Mouse (Mus musculus) midbrain, embryonic 10.5 days (tissue): ENCODE measurements around the gene Zfp933. TPM values are rescaled to one million over a fixed set of nuclear protein-coding genes. Genes with fewer than 3 reads are reported as not detected.
A peak's percentile ranks its signal among the peaks of the same experiment; 100 is the strongest.
"Not testable (repeated sequence)": the region's sequence is repeated elsewhere in the genome, so short reads cannot be mapped to it uniquely, and the experiment has no call there.

Experiments used
- DNase-seq: peaks from one replicate; pipeline ENCODE4 v3.0.0-alpha.2; 2017; ENCODE audit warnings: low spot score
- H3K27ac ChIP-seq: fragments of 300-500 bp; sonication (generic); replicated peaks from 2 replicates; pipeline ENCODE4 v1.5.1; 2016; ENCODE audit warnings: mild to moderate bottlenecking
- H3K27me3 ChIP-seq: fragments of 300-500 bp; sonication (generic); 2 replicates; pipeline ENCODE4 v1.6.1; 2016; ENCODE audit warnings: low read depth, mild to moderate bottlenecking; ENCODE audit not compliant: poor library complexity, severe bottlenecking
- H3K36me3 ChIP-seq: fragments of 300-500 bp; sonication (generic); 2 replicates; pipeline ENCODE4 v1.6.1; 2016; ENCODE audit warnings: mild to moderate bottlenecking, moderate library complexity
- H3K4me1 ChIP-seq: fragments of 300-500 bp; sonication (generic); 2 replicates; pipeline ENCODE4 v1.6.1; 2016
- H3K4me3 ChIP-seq: fragments of 300-500 bp; sonication (generic); 2 replicates; pipeline ENCODE4 v1.5.1; 2016; ENCODE audit warnings: mild to moderate bottlenecking, moderate library complexity
- H3K9me3 ChIP-seq: fragments of 300-500 bp; sonication (generic); replicated peaks from 2 replicates; pipeline ENCODE4 v1.6.1; 2016; ENCODE audit warnings: mild to moderate bottlenecking
- WGBS: fragments of 180-500 bp; shearing (Covaris S2); methylation state at CpG from one replicate; pipeline ENCODE4 v1.1.7; 2016; 5-methylcytosine and 5-hydroxymethylcytosine counted together
- polyA plus RNA-seq: library from polyadenylated mRNA; unstranded; fragments of >200 nt; fragmentation: Nextera tagmentation; extraction: Ambion mirVana; gene quantifications from 2 replicates; pipeline ENCODE4 v1.2.1, GENCODE M21; 2016

Zfp933 gene
- polyA plus RNA-seq, 1 experiment from 2014 or later = 5.9 TPM

GRCm38 (mm10) chr4:147839282-147839681 is 8.9 kb downstream of the Zfp933 start:
- H3K27me3 ChIP-seq, H3K4me1 ChIP-seq, H3K4me3 ChIP-seq, DNase-seq, H3K27ac ChIP-seq: not testable (repeated sequence)
- Histone ChIP-seq H3K36me3 (peaks cover 42% of the 10 kb centered on the region), H3K9me3 (peaks cover 41% of the 10 kb centered on the region)
- WGBS = 96% methylated on average over 21 of the region's 26 CpGs

- Histone ChIP-seq H3K9me3 (peaks cover 94% of the 10 kb centered on the region), H3K27ac (no peak overlapping the region), H3K4me1 (no peaks in the 10 kb centered on the region), H3K36me3 (peaks cover 75% of the 10 kb centered on the region), H3K4me3 (no peak overlapping the region), H3K27me3 (no peaks in the 10 kb centered on the region)
- DNase-seq = no peak
- 94% methylated on average over 4 of the region's 4 CpGs for WGBS
These were observed 23.8 kb downstream of the Zfp933 start for GRCm38 (mm10) chr4:147824389-147824788.

- not testable (repeated sequence) for H3K27me3 ChIP-seq, H3K4me1 ChIP-seq, H3K4me3 ChIP-seq, H3K27ac ChIP-seq, DNase-seq
- Histone ChIP-seq H3K36me3 (peaks cover 46% of the 10 kb centered on the region), H3K9me3 (peaks cover 76% of the 10 kb centered on the region)
- WGBS = 93% methylated on average over 3 of the region's 3 CpGs
These were observed 26.8 kb downstream of the Zfp933 start for GRCm38 (mm10) chr4:147821414-147821813.

- not testable (repeated sequence) for H3K4me1 ChIP-seq, H3K27me3 ChIP-seq, DNase-seq, H3K4me3 ChIP-seq, H3K27ac ChIP-seq
- Histone ChIP-seq H3K9me3 (peaks cover 61% of the 10 kb centered on the region), H3K36me3 (peaks cover 29% of the 10 kb centered on the region)
- 83% methylated on average over 7 of the region's 7 CpGs for WGBS
These were observed 28.5 kb downstream of the Zfp933 start for GRCm38 (mm10) chr4:147819659-147820058.

GRCm38 (mm10) chr4:147814592-147815167 is 33.5 kb downstream of the Zfp933 start:
- Histone ChIP-seq H3K27ac (no peak overlapping the region), H3K9me3 (peaks cover 18% of the 10 kb centered on the region), H3K4me3 (no peak overlapping the region), H3K4me1 (no peaks in the 10 kb centered on the region), H3K27me3 (no peaks in the 10 kb centered on the region), H3K36me3 (no peaks in the 10 kb centered on the region)
- no peak for DNase-seq
- WGBS = 86% methylated on average over 2 of the region's 2 CpGs

GRCm38 (mm10) chr4:147813249-147813765 is 34.9 kb downstream of the Zfp933 start:
- Histone ChIP-seq H3K27ac (no peak overlapping the region), H3K4me3 (no peak overlapping the region), H3K4me1 (peaks cover 9% of the 10 kb centered on the region), H3K36me3 (no peaks in the 10 kb centered on the region), H3K9me3 (peaks cover 14% of the 10 kb centered on the region), H3K27me3 (no peaks in the 10 kb centered on the region)
- no peak for DNase-seq
- WGBS = 53% methylated on average over 5 of the region's 5 CpGs

GRCm38 (mm10) chr4:147809966-147810304 is 38.2 kb downstream of the Zfp933 start:
- Histone ChIP-seq H3K36me3 (peaks cover 11% of the 10 kb centered on the region; the same call in 1 of the 2 replicates), H3K4me3 (peak overlapping the region; percentile 62), H3K27ac (peak overlapping the region; percentile 79; the same call in 1 of the 2 replicates)
- 44% methylated on average over 2 of the region's 2 CpGs for WGBS
- H3K4me1 ChIP-seq, H3K27me3 ChIP-seq, DNase-seq, H3K9me3 ChIP-seq: not testable (repeated sequence)

GRCm38 (mm10) chr4:147809292-147809965 is 38.7 kb downstream of the Zfp933 start, which contains the start of gene Zfp984:
Gene Zfp984, minus strand, starts transcription at chr4:147809788.
- H3K4me3 ChIP-seq = peak within 1 kb of the TSS; percentile 62
- DNase-seq = peak; percentile 55
- H3K27ac ChIP-seq = peak within 1 kb of the TSS; percentile 79
- peaks cover 15% of the 10 kb centered on the region for H3K36me3 ChIP-seq
- 16% methylated on average over 15 of the region's 15 CpGs for WGBS
- not testable (repeated sequence) for H3K27me3 ChIP-seq, H3K4me1 ChIP-seq
- H3K9me3 ChIP-seq = peaks cover 12% of the 10 kb centered on the region

GRCm38 (mm10) chr4:147808483-147808882 is 39.7 kb downstream of the Zfp933 start:
- not testable (repeated sequence) for H3K4me1 ChIP-seq, H3K27ac ChIP-seq, DNase-seq, H3K27me3 ChIP-seq
- Histone ChIP-seq H3K9me3 (peaks cover 13% of the 10 kb centered on the region), H3K4me3 (peak overlapping the region; percentile 62), H3K36me3 (peaks cover 23% of the 10 kb centered on the region)
- WGBS = 84% methylated on average over 4 of the region's 4 CpGs

GRCm38 (mm10) chr4:147795308-147795707 is 52.9 kb downstream of the Zfp933 start:
- peaks cover 38% of the 10 kb centered on the region for H3K9me3 ChIP-seq

GRCm38 (mm10) chr4:147794026-147794665 is 54.0 kb downstream of the Zfp933 start:
- 97% methylated on average over 3 of the region's 3 CpGs for WGBS
- H3K4me1 ChIP-seq, H3K27me3 ChIP-seq, DNase-seq, H3K4me3 ChIP-seq, H3K27ac ChIP-seq: not testable (repeated sequence)
- peaks cover 16% of the 10 kb centered on the region for H3K36me3 ChIP-seq
- H3K9me3 ChIP-seq = peaks cover 38% of the 10 kb centered on the region

More at GRCm38 (mm10) chr4:147795308-147795707, 52.9 kb downstream of the Zfp933 start:
- not testable (repeated sequence) for H3K4me3 ChIP-seq, H3K27me3 ChIP-seq, H3K27ac ChIP-seq, H3K4me1 ChIP-seq, DNase-seq
- peaks cover 16% of the 10 kb centered on the region for H3K36me3 ChIP-seq
- 96% methylated on average over 1 of the region's 1 CpGs for WGBS

- not testable (repeated sequence) for H3K27me3 ChIP-seq, DNase-seq, H3K27ac ChIP-seq, H3K4me1 ChIP-seq, H3K4me3 ChIP-seq
- H3K36me3 ChIP-seq = peaks cover 16% of the 10 kb centered on the region
- 63% methylated on average over 2 of the region's 2 CpGs for WGBS
- peaks cover 44% of the 10 kb centered on the region for H3K9me3 ChIP-seq
These were observed 54.7 kb downstream of the Zfp933 start for GRCm38 (mm10) chr4:147793390-147793916.

- not testable (repeated sequence) for H3K4me3 ChIP-seq, H3K27me3 ChIP-seq, H3K4me1 ChIP-seq, H3K27ac ChIP-seq, DNase-seq
- H3K36me3 ChIP-seq = peaks cover 16% of the 10 kb centered on the region
- H3K9me3 ChIP-seq = peaks cover 56% of the 10 kb centered on the region
These were observed 56.4 kb downstream of the Zfp933 start for GRCm38 (mm10) chr4:147791729-147792128.
